Mouse (Mus musculus): ENCODE data around the gene Gp1ba. TPM values are rescaled to one million over a fixed set of nuclear protein-coding genes. Genes with fewer than 3 reads are reported as not detected.
A peak's percentile ranks its signal among the peaks of the same experiment; 100 is the strongest.

Gene Gp1ba
- total RNA-seq (2021), result not detected
- long read RNA-seq, result 0 reads

- DNase-seq (ENCODE audit: low spot score in 2 of 2), result no peak
These were observed at the start of gene Gp1ba for GRCm38 (mm10) chr11:70638714-70639278. Gene Gp1ba, plus strand, starts transcription at chr11:70639122.

GRCm38 (mm10) chr11:70591733-70592132, 47.2 kb upstream of the Gp1ba start:
- DNase-seq (ENCODE audit: low spot score in 2 of 2), result no peak

GRCm38 (mm10) chr11:70594253-70594989, 44.5 kb upstream of the Gp1ba start:
- no peak for DNase-seq (ENCODE audit: low spot score in 2 of 2)

- no peak for DNase-seq (ENCODE audit: low spot score in 2 of 2)
These were observed 43.3 kb upstream of the Gp1ba start for GRCm38 (mm10) chr11:70595638-70596037.

- no peak for DNase-seq (ENCODE audit: low spot score in 2 of 2)
These were observed 42.8 kb upstream of the Gp1ba start for GRCm38 (mm10) chr11:70596094-70596493.

- DNase-seq (ENCODE audit: low spot score in 2 of 2), result no peak
These were observed 41.6 kb upstream of the Gp1ba start for GRCm38 (mm10) chr11:70597301-70597700.

- no peak for DNase-seq (ENCODE audit: low spot score in 2 of 2)
These were observed 40.4 kb upstream of the Gp1ba start for GRCm38 (mm10) chr11:70598451-70598953.

- DNase-seq (ENCODE audit: low spot score in 2 of 2), result peak; percentile 73 to 76
These were observed 33.8 kb upstream of the Gp1ba start for GRCm38 (mm10) chr11:70605024-70605566.

- DNase-seq (ENCODE audit: low spot score in 2 of 2), result no peak
These were observed 32.2 kb upstream of the Gp1ba start for GRCm38 (mm10) chr11:70606717-70607116.

- DNase-seq (ENCODE audit: low spot score in 2 of 2), result no peak
These were observed 31.3 kb upstream of the Gp1ba start for GRCm38 (mm10) chr11:70607611-70608010.

- no peak for DNase-seq (ENCODE audit: low spot score in 2 of 2)
These were observed 30.4 kb upstream of the Gp1ba start for GRCm38 (mm10) chr11:70608381-70609066.

GRCm38 (mm10) chr11:70610752-70611151, 28.2 kb upstream of the Gp1ba start:
- no peak for DNase-seq (ENCODE audit: low spot score in 2 of 2)

- DNase-seq (ENCODE audit: low spot score in 2 of 2), result no peak
These were observed 26.4 kb upstream of the Gp1ba start for GRCm38 (mm10) chr11:70612505-70612904.

GRCm38 (mm10) chr11:70615074-70615473, 23.8 kb upstream of the Gp1ba start:
- peak in 1 of 2 experiments; percentile 54 for DNase-seq (ENCODE audit: low spot score in 2 of 2)

- no peak for DNase-seq (ENCODE audit: low spot score in 2 of 2)
These were observed 23.3 kb upstream of the Gp1ba start, which contains the start of gene 4930544D05Rik for GRCm38 (mm10) chr11:70615516-70616093. Gene 4930544D05Rik, plus strand, starts transcription at chr11:70615848.

- DNase-seq (ENCODE audit: low spot score in 2 of 2), result no peak
These were observed 19.8 kb upstream of the Gp1ba start, which contains the start of gene Chrne for GRCm38 (mm10) chr11:70619101-70619500. Gene Chrne, minus strand, starts transcription at chr11:70619216.

- DNase-seq (ENCODE audit: low spot score in 2 of 2), result no peak
These were observed 16.7 kb upstream of the Gp1ba start for GRCm38 (mm10) chr11:70621972-70622814.

GRCm38 (mm10) chr11:70623053-70623742, 15.7 kb upstream of the Gp1ba start:
- DNase-seq (ENCODE audit: low spot score in 2 of 2), result no peak

- DNase-seq (ENCODE audit: low spot score in 2 of 2), result peak; percentile 63 to 69
These were observed 13.4 kb upstream of the Gp1ba start for GRCm38 (mm10) chr11:70625473-70625872.

- no peak for DNase-seq (ENCODE audit: low spot score in 2 of 2)
These were observed 12.0 kb upstream of the Gp1ba start for GRCm38 (mm10) chr11:70626877-70627276.

All from layer of hippocampus, postnatal 10 days (tissue).